Mouse (Mus musculus): ENCODE results near the gene Nrp2. TPM values are rescaled to one million over a fixed set of nuclear protein-coding genes. Genes with fewer than 3 reads are reported as not detected.

The Nrp2 gene
- total RNA-seq, 2 experiments from 2014 or later: 20.2 to 30.1 TPM

DNA sequence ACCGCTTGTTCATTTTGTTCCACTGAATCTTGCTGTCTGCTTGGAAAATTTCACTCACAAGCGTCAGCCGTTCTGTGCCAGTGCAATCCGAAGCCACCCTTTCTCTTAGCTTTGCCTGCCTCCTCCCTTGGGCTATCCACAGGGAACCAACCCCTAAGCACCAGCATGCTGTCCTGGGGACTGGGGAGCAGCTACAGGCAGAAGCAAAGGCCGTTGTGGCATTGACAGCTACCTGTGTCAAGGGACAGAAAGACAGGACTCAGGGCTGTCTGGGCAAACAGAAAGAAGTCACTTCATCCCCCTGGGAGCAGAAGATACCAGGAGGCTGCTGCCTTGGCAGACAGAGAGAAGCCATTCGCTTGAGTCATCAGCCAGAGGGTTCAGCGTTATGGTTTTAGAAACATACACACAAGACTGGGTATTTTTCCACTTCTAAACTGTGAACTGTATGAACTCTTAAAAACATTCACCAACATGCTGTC lies 18.7 kb downstream of the Nrp2 start:
- no peak for DNase-seq

DNA sequence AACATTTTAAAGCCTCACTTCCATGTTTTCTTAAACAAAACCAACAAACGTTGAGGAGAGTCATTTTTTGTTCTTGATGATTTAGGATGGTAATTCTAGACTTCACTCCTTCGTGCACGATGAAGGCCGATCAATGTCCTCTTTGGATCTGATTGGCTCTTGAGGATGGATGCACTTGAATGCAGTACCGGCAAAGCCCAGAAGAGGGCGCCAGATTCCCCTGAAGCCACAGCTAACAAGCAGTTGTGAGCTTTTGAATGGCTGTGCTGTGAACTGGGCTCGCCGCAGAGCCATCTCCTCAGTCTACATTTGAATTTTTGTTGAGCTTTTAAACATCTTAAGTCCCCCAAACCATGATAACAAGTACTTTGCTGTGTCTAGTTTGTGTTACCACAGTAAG lies 19.4 kb downstream of the Nrp2 start:
- no peak for DNase-seq

DNA sequence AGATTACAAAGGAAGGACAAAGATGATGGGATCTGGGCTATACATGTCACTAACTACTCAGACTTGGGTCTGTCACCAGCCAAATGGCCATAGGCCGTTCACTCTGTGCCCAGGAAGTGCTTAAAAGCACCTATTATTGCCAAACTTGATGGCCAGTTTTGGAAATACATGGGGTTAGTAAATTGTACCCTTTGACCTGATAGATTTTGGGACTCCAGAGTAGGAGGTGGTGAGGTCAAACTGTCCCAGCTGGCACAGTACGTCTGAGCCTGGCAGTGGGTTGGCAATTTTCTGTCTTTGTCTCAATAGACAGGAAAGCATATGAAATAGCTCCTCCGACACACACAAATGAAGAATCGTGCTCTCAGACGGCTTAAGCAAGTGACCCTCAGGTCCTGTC lies 20.8 kb downstream of the Nrp2 start:
- no peak for DNase-seq

DNA sequence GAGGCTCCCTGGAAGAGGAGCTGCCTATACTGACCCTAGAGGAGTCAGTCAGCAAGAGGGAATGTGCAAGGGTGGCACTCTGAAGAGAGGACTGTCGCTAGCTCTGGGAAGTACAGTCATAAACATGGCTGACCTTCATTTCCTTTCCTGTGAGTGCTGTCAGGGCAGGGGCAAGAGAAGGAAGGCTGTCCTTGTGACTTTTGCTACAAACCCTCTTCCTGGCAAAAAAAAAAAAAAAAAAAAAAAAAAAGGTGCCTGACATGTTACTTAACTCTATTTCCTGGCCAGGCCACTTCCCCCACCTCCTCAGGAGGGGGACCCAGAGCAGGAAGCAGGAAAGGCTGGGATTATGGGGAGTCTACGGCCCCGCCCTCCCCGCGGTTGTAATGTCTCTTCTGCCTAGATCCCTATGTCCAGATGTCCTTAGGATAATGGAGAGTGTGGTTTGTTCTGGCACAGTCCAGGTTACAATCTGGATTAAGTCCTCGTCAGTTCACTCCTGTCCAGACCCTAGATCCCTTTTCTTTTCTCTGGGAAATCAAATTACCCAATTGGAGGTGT lies 21.5 kb downstream of the Nrp2 start:
- peak; percentile 67 to 88 for DNase-seq

DNA sequence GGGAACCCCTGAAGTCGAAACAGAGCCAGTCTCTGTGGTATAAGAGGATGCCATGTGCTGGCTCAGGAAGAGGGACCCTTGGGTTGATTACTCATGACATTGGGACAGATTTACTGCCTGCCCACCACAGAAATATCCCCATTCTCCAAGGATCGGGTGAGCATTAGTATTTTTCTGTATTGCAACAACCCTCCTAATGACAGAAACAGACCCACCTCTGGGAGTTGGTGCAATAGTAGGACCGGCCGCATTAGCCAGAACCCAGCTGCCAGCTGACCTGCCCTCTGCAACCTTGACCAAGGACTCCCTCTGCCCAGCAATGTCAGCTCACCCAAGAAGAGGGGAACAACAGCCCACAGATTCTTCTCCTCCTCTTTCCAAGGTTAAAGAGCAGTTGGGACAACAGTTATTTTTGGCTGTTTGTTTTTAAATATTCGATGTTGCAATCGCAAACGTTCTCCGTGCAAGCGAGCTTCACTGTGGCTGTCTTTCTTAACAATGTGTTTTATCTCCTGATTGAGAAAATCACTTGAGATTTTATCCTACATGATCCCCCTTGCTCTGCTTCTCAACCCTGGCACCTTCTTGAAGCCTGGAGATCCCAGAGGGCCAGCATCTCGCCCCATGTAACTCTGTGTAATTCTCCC lies 22.1 kb downstream of the Nrp2 start:
- peak in 1 of 2 experiments; percentile 60 for DNase-seq

DNA sequence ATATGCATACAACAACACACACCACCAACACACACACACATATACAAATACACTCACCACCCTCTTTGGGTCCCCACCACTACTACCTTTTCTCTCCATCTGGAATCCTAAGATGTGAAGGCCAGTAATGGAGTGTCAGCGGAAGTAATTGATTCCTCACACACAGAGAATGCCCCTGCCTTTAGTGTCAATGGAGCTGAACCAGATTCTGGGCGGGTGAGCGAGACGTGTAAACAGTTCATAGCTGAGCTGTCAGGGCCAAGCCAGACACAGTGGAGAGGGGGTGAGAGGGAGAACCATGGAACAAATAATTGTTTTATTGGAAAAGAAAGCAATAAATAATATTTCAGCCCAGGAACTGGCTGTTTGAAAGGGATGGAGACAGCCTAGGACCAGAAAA lies 24.1 kb downstream of the Nrp2 start:
- DNase-seq: no peak

DNA sequence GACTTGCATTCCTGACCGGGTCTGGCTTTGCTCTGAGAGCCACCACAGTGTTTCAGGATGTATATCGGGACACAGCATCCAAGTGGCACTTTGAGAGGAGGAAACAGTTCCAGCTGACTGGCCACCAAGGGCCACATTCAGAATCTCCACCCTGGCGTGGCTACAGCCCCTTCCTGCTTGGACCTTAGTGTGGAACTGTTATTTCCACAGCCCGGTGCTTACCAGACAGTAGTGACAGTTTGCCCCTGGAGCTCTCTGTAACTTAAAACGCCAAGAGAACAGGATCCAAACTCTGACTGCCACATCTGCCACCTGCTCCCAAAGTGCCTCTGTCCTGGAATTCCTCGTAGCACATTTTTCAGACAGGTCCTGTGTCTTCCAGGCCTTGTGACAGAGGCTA lies 25.3 kb downstream of the Nrp2 start:
- DNase-seq: no peak

DNA sequence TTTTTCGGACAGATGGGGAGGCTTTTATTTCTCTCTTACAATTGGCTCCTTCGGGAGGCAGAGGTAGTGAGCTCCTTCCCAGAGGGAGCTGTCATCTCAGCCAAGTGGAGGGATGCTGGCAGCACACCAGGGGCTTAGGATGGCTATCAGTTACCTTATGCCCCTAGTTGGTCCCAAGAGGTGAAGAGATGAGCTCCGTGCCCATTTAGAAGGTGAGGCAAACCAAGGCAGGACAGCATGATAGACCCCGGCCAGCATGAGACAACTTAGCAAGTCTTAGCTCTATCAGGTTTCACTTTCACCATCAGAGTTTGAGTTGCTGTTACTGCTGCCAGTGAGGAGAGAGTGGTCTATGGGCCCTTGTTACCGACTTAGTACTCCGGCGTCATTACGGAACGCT lies 25.8 kb downstream of the Nrp2 start:
- no peak for DNase-seq

DNA sequence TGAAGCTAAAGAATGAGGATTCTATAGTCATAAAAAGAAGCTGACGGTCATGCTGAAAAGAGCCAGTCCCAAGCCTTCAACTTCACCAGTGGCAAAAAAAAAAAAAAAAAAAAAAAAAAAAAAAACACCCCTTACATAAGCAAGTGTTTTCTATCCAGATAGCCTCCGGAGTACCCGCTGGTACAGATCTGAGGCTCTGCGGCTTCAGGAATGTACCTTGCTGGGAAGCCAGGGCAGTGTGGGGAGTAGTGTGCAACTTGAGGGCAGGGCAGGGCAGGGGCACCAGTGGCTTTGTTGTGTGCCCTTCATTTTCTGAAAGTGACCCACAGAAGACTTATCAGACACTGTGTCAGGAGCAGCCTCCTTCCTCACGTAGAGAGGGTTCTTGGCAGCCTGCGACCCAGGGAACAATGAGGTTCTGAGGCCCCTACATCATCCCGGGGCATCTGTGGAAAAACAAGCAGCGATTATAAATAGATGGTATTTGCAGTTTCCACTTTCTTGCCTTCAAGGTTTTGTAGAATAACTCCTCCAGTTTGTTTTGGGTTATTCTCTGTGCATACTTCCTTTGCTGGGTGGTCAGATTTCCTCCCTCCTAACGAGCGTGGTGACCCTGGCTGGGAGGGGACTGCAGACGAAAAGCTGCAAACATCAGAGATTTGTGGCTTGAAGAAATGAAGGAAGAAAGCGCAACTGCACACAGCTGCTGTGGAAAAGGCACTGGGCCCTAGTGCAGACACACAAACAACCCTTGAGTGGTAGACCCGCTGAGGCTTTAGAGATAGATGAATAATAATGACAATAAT lies 26.5 kb downstream of the Nrp2 start:
- DNase-seq: no peak

DNA sequence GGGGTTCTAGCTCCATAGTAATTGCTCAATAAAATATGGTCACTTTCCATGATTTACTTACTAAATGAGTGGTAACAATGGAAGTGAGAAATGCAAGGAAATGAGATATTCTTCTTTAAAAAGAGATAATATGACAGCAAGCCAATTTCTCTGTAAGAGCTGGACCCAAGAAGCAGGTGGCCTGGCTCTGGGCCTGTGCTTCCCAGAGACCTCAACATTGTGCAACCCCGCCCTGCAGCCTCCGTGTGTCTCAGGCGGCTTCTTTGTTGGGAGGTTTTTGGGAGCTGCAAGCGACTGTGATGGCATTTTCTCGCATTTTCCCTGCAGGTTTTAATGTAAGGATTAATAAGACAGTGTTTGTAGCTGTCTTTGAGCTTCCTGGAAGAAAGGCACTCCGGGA lies 29.0 kb downstream of the Nrp2 start:
- DNase-seq: no peak

DNA sequence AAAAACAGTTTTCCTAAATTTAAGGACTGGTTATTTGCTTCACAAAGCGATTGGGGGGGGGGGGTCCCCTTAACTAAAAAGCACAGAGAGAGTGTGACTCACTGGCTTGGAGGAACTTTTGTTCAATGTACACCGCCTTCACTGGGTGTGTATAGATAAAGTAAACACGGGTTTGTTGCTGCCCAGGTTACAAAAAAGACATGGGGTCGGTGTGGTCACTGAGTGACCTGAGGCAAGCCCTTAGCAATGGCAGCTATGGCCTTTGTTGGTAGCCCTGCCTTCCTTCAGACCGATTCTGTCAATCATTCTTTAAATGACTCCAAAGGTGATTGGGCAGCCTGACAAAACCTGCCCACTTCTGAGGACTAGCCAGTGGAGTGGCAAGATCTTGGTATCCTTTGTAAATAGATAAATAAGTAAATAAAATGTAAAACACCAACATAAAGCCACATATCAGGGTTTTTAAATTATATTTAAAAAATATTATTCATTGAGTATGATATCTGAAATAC lies 31.4 kb downstream of the Nrp2 start:
- no peak for DNase-seq

DNA sequence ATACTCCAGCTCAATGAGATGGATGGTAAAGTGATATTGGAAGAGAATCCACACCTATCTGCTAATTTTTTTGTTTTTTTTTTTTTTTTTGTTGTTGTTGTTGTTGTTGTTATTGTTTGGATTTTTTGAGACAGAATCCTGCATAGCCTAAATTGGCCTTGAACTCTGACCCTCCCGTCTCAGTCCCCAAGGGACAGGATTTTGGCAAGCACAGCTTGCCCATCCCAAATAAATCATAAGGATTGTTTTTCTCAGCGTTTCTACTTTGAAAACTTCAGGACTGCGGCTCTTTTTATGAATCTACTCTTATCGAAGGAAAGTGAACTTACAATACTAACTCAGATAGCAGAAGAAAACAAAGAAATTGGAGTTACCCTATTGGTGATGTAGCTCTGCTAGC lies 31.9 kb downstream of the Nrp2 start:
- no peak for DNase-seq

DNA sequence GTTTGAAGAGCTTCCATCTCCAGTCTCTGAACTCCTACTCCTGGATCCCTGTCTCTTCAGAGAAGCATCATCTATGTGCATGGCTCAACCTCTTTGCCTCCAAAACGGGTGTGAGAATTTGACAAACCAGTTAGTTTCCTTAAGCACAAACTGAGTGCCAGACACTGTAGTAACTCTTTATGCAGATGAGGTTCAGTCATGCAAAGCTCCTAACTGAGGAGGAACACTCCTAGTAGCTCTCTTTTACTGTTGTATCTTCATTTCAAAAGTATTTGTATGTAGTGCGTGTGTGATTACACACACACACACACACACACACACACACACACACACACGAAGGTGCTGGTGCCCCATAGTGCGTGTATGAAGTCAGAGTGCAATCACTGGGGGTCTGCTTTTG lies 32.8 kb downstream of the Nrp2 start:
- no peak for DNase-seq

DNA sequence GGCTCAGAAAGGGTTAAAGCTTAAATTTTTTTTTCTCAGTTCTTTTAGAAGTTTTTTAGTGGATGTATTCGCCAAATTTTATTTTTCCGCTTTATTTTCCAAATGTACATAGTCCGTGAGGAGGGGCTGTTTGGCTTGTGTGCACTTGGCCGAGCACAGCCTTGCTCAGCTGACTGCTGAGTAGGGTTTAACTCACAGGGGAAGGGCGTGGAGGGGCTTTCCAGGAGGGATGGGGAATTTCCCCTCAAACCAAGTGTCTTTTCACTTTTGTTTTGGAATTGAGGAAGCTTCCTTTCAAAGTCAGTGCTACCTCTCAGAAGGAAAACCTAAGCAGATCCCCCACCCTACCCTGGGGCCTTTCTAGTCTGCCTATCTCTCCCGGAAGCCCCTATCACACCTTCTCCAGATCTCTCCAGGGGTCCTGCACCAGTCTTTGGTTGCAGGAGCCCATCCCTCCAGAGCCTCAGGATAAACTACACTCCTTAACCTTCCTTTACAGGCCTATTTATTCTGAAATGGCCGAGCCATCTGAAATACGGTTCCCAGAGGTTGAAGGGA lies 33.4 kb downstream of the Nrp2 start:
- DNase-seq: no peak

DNA sequence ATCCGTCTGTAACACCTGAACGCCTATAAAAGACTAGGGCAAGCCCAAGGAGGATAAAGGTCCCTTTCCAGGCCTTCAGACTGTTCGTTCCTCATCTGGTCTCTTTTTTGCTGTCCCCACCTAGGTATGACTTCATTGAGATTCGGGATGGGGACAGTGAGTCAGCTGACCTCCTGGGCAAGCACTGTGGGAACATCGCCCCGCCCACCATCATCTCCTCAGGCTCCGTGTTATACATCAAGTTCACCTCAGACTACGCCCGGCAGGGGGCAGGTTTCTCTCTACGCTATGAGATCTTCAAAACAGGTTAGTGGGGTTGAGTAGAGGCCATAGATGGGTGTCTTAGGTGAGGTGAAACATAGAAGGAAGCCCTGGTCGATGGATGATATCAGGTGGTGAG lies 35.1 kb downstream of the Nrp2 start:
- no peak for DNase-seq

DNA sequence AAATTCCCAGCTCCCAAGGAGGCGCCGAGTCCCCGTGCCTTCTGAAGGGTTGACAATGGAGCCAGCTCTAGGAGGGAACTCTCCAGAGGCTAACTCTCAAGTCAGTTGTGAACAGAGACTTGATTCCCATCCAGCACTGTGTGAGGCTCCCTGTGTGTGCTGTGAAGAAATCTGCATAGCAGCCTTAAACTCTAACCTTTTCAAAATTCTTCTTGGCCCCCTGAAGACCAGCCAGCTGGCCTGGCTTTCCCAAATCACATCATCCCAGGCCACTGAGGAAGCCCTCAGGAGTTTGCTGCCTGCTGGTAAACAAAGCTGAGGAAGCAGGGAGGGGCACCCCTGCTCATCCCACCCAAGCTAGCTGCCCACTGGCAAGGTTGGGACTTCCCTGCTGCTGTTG lies 39.0 kb downstream of the Nrp2 start:
- DNase-seq: peak; percentile 50 to 71

DNA sequence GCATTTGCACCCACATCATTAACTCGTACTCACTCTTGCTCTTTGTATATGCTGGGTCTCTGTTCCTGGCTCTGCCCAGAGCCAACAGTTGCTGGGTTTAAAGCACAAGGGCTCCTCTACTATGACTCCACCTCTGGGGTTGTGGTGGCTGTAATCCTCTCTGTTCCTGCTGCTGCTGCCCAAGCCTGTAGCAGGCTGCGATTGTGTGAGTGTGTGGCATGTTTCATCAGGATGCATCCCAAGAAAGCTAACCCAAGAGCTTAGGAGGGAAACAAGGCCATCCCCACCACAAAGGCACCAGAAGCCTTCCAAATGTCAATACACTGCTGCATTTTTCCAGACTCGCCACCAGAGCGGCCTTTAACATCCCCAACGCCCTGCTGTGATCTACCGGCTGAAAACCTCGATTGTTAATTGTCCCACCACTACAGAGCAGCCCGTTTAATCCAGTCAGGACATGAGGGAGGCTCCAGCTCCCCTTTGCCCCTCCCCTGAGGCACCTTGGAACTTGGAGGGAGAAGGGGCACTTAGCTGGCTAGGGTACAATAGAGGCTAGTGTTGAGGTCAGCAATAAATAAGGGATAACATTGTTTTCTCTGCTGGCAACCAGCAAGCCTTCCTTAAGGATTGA lies 40.1 kb downstream of the Nrp2 start:
- no peak for DNase-seq

DNA sequence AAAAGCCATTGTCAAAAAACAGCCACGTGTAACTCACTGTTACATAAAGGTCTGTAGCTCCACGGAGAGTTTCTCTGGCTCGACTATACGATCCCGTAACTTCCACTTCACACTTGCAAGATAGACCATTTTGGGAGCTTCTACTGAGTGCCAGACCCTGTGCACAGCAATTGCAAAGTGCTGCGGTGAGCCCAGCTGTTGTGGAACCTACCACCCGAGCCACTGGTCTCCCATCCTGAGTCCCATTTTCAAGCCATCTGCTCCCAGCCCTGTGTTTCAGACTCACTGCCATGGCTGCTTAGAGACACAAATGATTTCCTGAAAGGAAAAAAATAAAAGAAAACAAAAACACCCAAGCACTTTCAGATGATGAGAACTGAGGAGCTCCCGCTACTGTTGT lies 42.8 kb downstream of the Nrp2 start:
- no peak for DNase-seq

DNA sequence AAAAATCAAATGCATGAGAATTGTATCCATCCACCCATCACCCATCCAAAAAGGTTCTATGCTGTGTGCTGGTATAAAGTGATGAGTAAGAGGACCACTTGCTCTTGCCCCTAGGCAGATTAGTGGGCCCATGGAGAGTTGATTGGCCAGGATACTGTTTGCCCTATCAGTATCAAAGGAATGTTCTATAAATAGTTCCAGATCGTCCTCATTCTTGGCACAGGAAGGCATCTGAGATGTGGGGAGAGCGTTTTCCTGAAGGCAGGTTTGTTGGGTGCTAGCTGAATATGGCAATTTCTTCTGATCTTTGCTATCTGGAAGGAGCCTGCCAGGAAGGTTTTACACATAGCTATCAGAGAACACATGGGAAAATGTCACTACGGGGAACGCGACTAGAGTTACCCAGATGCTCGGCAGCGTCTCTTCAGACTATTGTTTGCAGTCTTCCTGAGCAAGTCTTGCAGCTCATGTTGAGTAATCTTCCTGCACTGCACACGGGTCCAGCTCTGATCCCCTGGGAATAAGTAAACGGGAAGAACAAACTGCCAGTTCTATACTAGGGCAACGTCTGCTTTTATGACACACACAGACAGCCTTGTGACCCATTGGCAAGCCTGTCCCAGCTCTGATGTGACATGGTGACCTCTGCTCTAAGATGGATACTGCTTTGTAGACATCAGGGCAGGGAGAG lies 44.5 kb downstream of the Nrp2 start:
- peak; percentile 63 to 78 for DNase-seq

DNA sequence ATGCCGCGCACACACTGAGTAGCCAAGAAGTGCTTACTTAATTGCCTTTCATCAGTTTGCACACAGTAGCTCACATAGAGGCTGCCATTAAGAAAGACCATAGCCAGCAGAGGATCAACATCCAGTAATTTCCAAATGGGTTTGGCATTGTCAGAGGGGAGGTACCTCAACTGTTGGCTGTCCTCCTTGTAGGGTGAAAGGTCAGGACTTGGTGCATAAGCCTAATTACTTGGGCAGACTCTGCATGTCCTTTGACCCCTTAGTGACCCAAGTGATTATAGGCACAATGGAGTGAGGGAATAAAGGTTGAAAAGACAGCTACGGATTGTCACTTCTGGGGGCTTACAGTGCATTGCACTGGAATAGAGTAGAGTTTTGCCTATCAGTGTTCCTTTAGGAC lies 45.3 kb downstream of the Nrp2 start:
- DNase-seq: no peak

DNA sequence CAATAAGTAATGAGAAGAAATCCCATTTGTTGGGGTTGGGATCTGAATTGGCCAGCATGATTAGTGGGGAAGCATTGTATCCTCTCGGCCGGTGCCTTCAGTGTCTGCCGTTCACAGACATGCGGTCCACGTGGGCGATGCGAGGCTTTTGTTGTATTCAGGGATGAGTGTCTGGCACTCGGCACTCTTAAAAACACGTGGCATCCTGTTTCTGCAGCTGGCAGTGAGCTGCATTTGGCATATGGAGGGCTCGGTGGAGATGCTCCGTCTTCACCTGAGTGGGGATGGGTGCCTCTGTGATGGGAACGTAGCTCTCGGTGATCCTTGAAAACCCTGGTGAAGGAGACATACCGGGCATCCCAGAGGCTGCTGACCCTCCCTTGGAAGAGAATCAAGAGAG lies 46.6 kb downstream of the Nrp2 start:
- DNase-seq: no peak
